Comparison of ENCODE assay signal across 16 mouse cellular contexts in the genomic region with DNA sequence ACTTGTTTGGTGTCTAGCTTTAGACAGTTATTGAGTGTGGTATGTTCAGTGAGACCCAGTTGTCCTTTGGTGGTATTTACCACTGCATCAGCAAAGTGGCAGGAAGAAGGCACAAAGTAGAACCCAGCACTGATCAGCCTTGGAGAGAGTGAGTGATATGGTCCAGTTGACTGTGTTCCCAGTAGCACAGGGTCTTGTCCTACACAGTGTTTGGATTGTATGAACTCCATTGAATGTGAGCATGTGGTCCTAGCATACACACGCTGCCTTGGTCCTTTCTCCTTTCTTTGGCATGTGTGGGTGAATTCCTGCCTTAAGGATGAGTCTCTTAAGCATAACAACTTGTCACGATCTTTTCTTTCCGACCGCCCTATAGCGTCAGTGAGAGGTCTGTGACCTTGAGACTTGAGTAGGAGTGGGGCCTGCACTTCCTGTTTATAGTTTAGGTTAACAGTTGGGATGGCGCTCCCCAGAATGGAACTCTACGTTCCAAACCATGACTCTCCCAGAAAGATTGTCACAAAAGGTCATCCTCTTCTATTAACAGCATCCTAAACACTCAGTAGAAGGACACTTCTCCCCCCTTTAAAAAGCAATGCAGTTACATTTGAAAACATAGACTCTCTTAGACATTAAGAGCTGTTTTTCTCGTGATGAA. TPM values are rescaled to one million over a fixed set of nuclear protein-coding genes. Genes with fewer than 3 reads are reported as not detected.
"Had no signal": no experiment of that assay in that cellular context is flagged by ENCODE, and none has a peak within 500 bp of the region (broad histone marks: within the 10 kb centered on the region; RNA-seq: fewer than 3 reads in every experiment).

No protein-coding gene starts in this region.

- H3K9me3 ChIP-seq: liver, embryonic 13.5 days; midbrain, embryonic 10.5 days; midbrain, embryonic 15.5 days; neural tube, embryonic 13.5 days had no signal

- ATAC-seq: hindbrain, postnatal 0 days; midbrain, embryonic 15.5 days had no signal

- H3K4me1 ChIP-seq: liver, embryonic 13.5 days; midbrain, embryonic 10.5 days had no signal

- H3K27me3 ChIP-seq: midbrain, embryonic 15.5 days; neural tube, embryonic 13.5 days had no signal

- H3K36me3 ChIP-seq: liver, embryonic 13.5 days; midbrain, embryonic 10.5 days; midbrain, embryonic 15.5 days; neural tube, embryonic 13.5 days had no signal

- H3K27ac ChIP-seq: hindbrain, postnatal 0 days; limb, embryonic 13.5 days; liver, embryonic 13.5 days; midbrain, embryonic 10.5 days; midbrain, embryonic 15.5 days; neural tube, embryonic 13.5 days had no signal

- H3K4me2 ChIP-seq: limb, embryonic 13.5 days; liver, embryonic 13.5 days; midbrain, embryonic 15.5 days; neural tube, embryonic 13.5 days had no signal

- DNase-seq: kidney, adult 11 months; kidney, postnatal 25 days; layer of hippocampus, adult 9-11 months; layer of hippocampus, postnatal 36 days; liver, embryonic 13.5 days; retina, postnatal 1 day; right cerebral cortex, postnatal 4 days; spleen, adult 18-20 months; thymus, adult 18-20 months; thymus, postnatal 14 days had no signal

- H3K9ac ChIP-seq: limb, embryonic 13.5 days; liver, embryonic 13.5 days; midbrain, embryonic 15.5 days; neural tube, embryonic 13.5 days had no signal

- H3K4me3 ChIP-seq: limb, embryonic 13.5 days; liver, embryonic 13.5 days; midbrain, embryonic 10.5 days; midbrain, embryonic 15.5 days; neural tube, embryonic 13.5 days had no signal

RNA-seq across cellular contexts. Expression of a gene that starts 10.7 kb away (rescaled TPM):
- total RNA-seq: megakaryocyte, adult 5-6 weeks had no signal
